Mouse (Mus musculus) left cerebral cortex, adult 6 months (tissue): ENCODE measurements around the gene Defb35. TPM values are rescaled to one million over a fixed set of nuclear protein-coding genes. Genes with fewer than 3 reads are reported as not detected.

ENCODE experiments used
- long read RNA-seq, 2 experiments: library from polyadenylated mRNA; unstranded; transcript quantifications; one replicate each; pipeline ENCODE4 v2.0.0; 2019 to 2020
- polyA plus RNA-seq: library from polyadenylated mRNA; unstranded; fragments of <200 nt; fragmentation: Nextera tagmentation; gene quantifications from 2 replicates; pipeline ENCODE4 v1.2.3, GENCODE M21; 2021

Defb35 gene
- polyA plus RNA-seq = not detected in 2 replicates
- long read RNA-seq, experiment 1 = 0 reads
- long read RNA-seq, experiment 2 = 0 reads

GRCm38 (mm10) chr8:21938052-21938451 is at the start of gene Defb35:
TSS of gene Defb35 (plus strand) at chr8:21938352.

GRCm38 (mm10) chr8:21906290-21906689 is 31.9 kb upstream of the Defb35 start, which contains the start of gene Defb11:
TSS of gene Defb11 (minus strand) at chr8:21906412.

GRCm38 (mm10) chr8:21932610-21933009 is 5.5 kb upstream of the Defb35 start, which contains the start of gene Defb15:
TSS of gene Defb15 (minus strand) at chr8:21932710.

GRCm38 (mm10) chr8:21946462-21946861 is 8.3 kb downstream of the Defb35 start, which contains the start of gene Defb13:
TSS of gene Defb13 (plus strand) at chr8:21946762.

DNA sequence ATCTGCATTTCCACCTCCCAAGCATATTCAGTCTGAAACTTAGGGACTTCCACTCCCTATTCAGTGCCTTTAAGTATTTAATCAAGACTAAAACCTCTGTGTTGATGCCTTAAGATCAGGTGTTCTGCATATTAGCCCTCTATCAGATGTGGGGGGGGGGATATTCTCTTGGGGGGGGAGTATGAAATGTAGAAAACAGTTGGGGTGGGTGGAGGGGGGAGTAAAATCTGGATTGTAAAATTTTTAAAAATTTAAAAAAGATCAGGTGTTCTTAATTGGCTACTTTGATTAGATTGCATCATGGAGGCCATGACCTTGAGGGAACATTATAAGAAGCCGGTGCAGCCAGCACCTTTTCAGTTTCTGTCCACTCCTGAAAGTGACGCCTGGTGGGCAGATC is 20.3 kb downstream of the Defb35 start, which contains the start of gene Fam90a1a:
Gene Fam90a1a, plus strand, starts transcription at position 301 of the 400 bp plus-strand sequence.

DNA sequence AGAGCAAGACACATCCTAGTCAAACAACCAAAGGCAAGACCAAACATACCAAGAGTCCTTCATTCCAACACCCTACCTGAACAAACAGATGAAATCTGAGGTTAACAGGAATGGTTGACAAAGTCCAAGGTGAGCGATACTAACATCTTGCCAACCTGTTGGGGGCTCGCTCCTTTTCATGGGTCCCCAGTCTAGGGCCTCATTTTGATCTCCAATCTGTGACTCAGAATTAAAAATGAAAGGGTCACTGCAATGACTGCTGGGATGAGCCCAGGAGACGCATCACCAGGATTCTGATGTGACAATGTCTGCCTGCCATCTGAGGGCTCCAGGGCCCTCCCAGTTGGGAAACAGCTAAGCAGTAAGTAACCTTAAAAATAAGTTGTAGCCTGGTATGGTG is 31.3 kb downstream of the Defb35 start, which contains the start of gene Ccdc70:
Gene Ccdc70, plus strand, starts transcription at position 301 of the 400 bp plus-strand sequence.

Other genes with a start within 250 kb of the Defb35 start
- gene AY761184, start 234.7 kb upstream of the Defb35 start, polyA plus RNA-seq = not detected in 2 replicates
- gene Defa24, start 203.9 kb upstream of the Defb35 start, polyA plus RNA-seq = not detected in 2 replicates
- gene Defb50, start 114.8 kb upstream of the Defb35 start, polyA plus RNA-seq = not detected in 2 replicates
- gene Defb2, start 98.4 kb upstream of the Defb35 start, polyA plus RNA-seq = not detected in 2 replicates
- gene Defb10, start 79.5 kb upstream of the Defb35 start, polyA plus RNA-seq = not detected in 2 replicates
- not detected in 2 replicates for gene Defb9, start 52.9 kb upstream of the Defb35 start, polyA plus RNA-seq
- gene Defb11, start 31.9 kb upstream of the Defb35 start, polyA plus RNA-seq = not detected in 2 replicates
- gene Defb15, start 5.6 kb upstream of the Defb35 start, polyA plus RNA-seq = not detected in 2 replicates
- gene Defb13, start 8.4 kb downstream of the Defb35 start, polyA plus RNA-seq = not detected in 2 replicates
- not detected in 2 replicates for gene Fam90a1a, start 20.4 kb downstream of the Defb35 start, polyA plus RNA-seq
- gene Ccdc70, start 31.4 kb downstream of the Defb35 start, polyA plus RNA-seq = not detected in 2 replicates
- gene Atp7b, start 122.0 kb downstream of the Defb35 start, polyA plus RNA-seq = 0.41 and 0.47 TPM in 2 replicates
- gene Alg11, start 122.4 kb downstream of the Defb35 start, polyA plus RNA-seq = 15.2 and 22.9 TPM in 2 replicates
- 0.09 and 0.34 TPM in 2 replicates for gene Nek5, start 186.7 kb downstream of the Defb35 start, polyA plus RNA-seq
- gene Nek3, start 228.1 kb downstream of the Defb35 start, polyA plus RNA-seq = 0.93 and 1.4 TPM in 2 replicates
- gene Ckap2, start 247.5 kb downstream of the Defb35 start, polyA plus RNA-seq = 0.15 and 0.48 TPM in 2 replicates